Mouse (Mus musculus): ENCODE measurements at regions not wholly inside any gene's neighbourhood (a gene's known extent, or its start where the extent isn't known, plus 50 kb on each side); places are given as distances from the start of the nearest gene placed in this dataset.

GRCm38 (mm10) chr12:46194173-46194572 is 624.6 kb downstream of the Nova1 start:
- TF ChIP-seq POLR2A (IDR thresholded peaks at IDR 0.05; ENCODE audit: control insufficient read depth, low read depth, low read length), result no peak
- TF ChIP-seq CTCF (IDR thresholded peaks at IDR 0.05; ENCODE audit: control insufficient read depth, insufficient read depth, insufficient replicate concordance, low read depth, low read length), result no peak

All from testis, adult 2 months (tissue).